Mouse (Mus musculus): ENCODE results near the gene Rmnd1.

GRCm38 (mm10) chr10:4387701-4388383 is 44.3 kb downstream of the Rmnd1 start, which contains the start of gene Zbtb2:
- TF ChIP-seq CTCF (IDR thresholded peaks at IDR 0.05; ENCODE audit: low read depth, low read length), result no peak
- TF ChIP-seq POLR2A (IDR thresholded peaks at IDR 0.05; ENCODE audit: borderline replicate concordance, low read depth, low read length), result no peak
